Mouse (Mus musculus): ENCODE measurements around the gene Htr5a.

GRCm38 (mm10) chr5:27838061-27838460, 3.9 kb upstream of the Htr5a start:
- TF ChIP-seq CTCF (IDR thresholded peaks at IDR 0.05; ENCODE audit: low read depth) (no peak), EP300 (IDR thresholded peaks at IDR 0.05; ENCODE audit: low read depth) (no peak)
